Mouse (Mus musculus) heart, postnatal 0 days (tissue): ENCODE measurements around the gene St6gal1. TPM values are rescaled to one million over a fixed set of nuclear protein-coding genes. Genes with fewer than 3 reads are reported as not detected.

ENCODE experiments used
- ATAC-seq: fragments of 200-750 bp; cut with Nextera tagmentation; 2 replicates; pipeline ENCODE4 v1.8.0; 2017; ENCODE audit warnings: low read depth, moderate number of reproducible peaks, moderate library complexity; ENCODE audit not compliant: insufficient read depth
- DNase-seq: peaks from one replicate; pipeline ENCODE4 v3.0.0-alpha.2; 2016; ENCODE audit warnings: low spot score
- H3K27ac ChIP-seq: fragments of 300-500 bp; sonication (generic); 2 replicates; pipeline ENCODE4 v1.5.1; 2014; ENCODE audit warnings: low read depth, mild to moderate bottlenecking
- H3K27me3 ChIP-seq: fragments of 300-500 bp; sonication (generic); 2 replicates; pipeline ENCODE4 v1.6.1; 2014; ENCODE audit warnings: low read length, mixed read lengths; ENCODE audit not compliant: control insufficient read depth, insufficient read depth
- H3K36me3 ChIP-seq: fragments of 300-500 bp; sonication (generic); replicated peaks from 2 replicates; pipeline ENCODE4 v1.6.1; 2014; ENCODE audit warnings: low read length, mixed read lengths; ENCODE audit not compliant: control insufficient read depth, insufficient read depth
- H3K4me1 ChIP-seq: fragments of 300-500 bp; sonication (generic); 2 replicates; pipeline ENCODE4 v1.6.1; 2014; ENCODE audit warnings: antibody characterized with exemption; ENCODE audit not compliant: control insufficient read depth, insufficient read depth
- H3K4me2 ChIP-seq: fragments of 300-500 bp; sonication (generic); 2 replicates; pipeline ENCODE4 v1.6.1; 2014; ENCODE audit warnings: low read depth, mild to moderate bottlenecking, low read length, moderate library complexity
- H3K4me3 ChIP-seq: fragments of 300-500 bp; sonication (generic); 2 replicates; pipeline ENCODE4 v1.5.1; 2014; ENCODE audit warnings: low read depth, low read length
- H3K9ac ChIP-seq: fragments of 300-500 bp; sonication (generic); replicated peaks from 2 replicates; pipeline ENCODE4 v1.6.1; 2014; ENCODE audit warnings: low read depth, low read length, mixed read lengths
- H3K9me3 ChIP-seq: fragments of 300-500 bp; sonication (generic); replicated peaks from 2 replicates; pipeline ENCODE4 v1.6.1; 2016; ENCODE audit warnings: low read length; ENCODE audit not compliant: control insufficient read depth
- CTCF ChIP-seq: IDR thresholded peaks from 2 replicates; pipeline ENCODE4 v1.5.1; 2016; ENCODE audit warnings: antibody characterized with exemption, control low read depth, low read depth
- EP300 ChIP-seq: IDR thresholded peaks from 2 replicates; pipeline ENCODE4 v1.6.1; 2016; ENCODE audit warnings: antibody characterized with exemption, low read depth
- WGBS: fragments of 180-500 bp; shearing (Covaris S2); extraction: QIAGEN DNeasy Blood & Tissue Kit; methylation state at CpG from one replicate; pipeline ENCODE4 v1.1.7; 2014; 5-methylcytosine and 5-hydroxymethylcytosine counted together
- polyA plus RNA-seq: library from polyadenylated mRNA; unstranded; fragments of >200 nt; fragmentation: Nextera tagmentation; extraction: Ambion mirVana; gene quantifications from 2 replicates; pipeline ENCODE4 v1.2.1, GENCODE M21; 2015
- total RNA-seq: library from RNA; depleted of rRNA; stranded (reverse); fragments of >200 nt; gene quantifications from 2 replicates; pipeline ENCODE4 v1.2.3, GENCODE M21; 2014; ENCODE audit warnings: low replicate concordance; rRNA removed

Gene St6gal1
- total and polyA plus RNA-seq, 2 experiments from 2014 or later = 10.0 to 23.5 TPM

GRCm38 (mm10) chr16:23401959-23402358 lies 177.4 kb downstream of the St6gal1 start:
- Histone ChIP-seq H3K4me3 (no peak overlapping the region), H3K27me3 (no peaks in the 10 kb centered on the region), H3K27ac (no peak overlapping the region), H3K4me2 (no peak overlapping the region), H3K36me3 (no peaks in the 10 kb centered on the region), H3K9ac (no peak overlapping the region), H3K9me3 (no peaks in the 10 kb centered on the region), H3K4me1 (no peaks in the 10 kb centered on the region)
- 73% methylated on average over 3 of the region's 3 CpGs for WGBS
- no peak for DNase-seq
- ATAC-seq = no peak
- TF ChIP-seq EP300 (no peak), CTCF (no peak)

GRCm38 (mm10) chr16:23403008-23403755 lies 178.6 kb downstream of the St6gal1 start:
- Histone ChIP-seq H3K27ac (no peak overlapping the region), H3K27me3 (no peaks in the 10 kb centered on the region), H3K4me3 (no peak overlapping the region), H3K4me1 (no peaks in the 10 kb centered on the region), H3K4me2 (no peak overlapping the region), H3K36me3 (no peaks in the 10 kb centered on the region), H3K9ac (no peak overlapping the region), H3K9me3 (no peaks in the 10 kb centered on the region)
- ATAC-seq (no peak; the same call in 1 of the 2 replicates), DNase-seq (peak; percentile 56)
- TF ChIP-seq CTCF = peak; percentile 85
- no peak for TF ChIP-seq EP300
- 28% methylated on average over 8 of the region's 8 CpGs for WGBS

Other genes starting within 250 kb of the St6gal1 start
- gene Kng2, start 195.3 kb upstream of the St6gal1 start, total RNA-seq = not detected in 2 replicates
- 0.15 TPM in 1 of 2 replicates, not detected in the other for gene Kng2, start 195.3 kb upstream of the St6gal1 start, polyA plus RNA-seq
- 0.46 and 1.3 TPM in 2 replicates for gene Kng1, start 166.9 kb upstream of the St6gal1 start, total RNA-seq
- gene Kng1, start 166.9 kb upstream of the St6gal1 start, polyA plus RNA-seq = 0.18 and 0.26 TPM in 2 replicates
- 229 and 270 TPM in 2 replicates for gene Eif4a2, start 117.3 kb upstream of the St6gal1 start, total RNA-seq
- 97.3 and 106 TPM in 2 replicates for gene Eif4a2, start 117.3 kb upstream of the St6gal1 start, polyA plus RNA-seq
- gene Rfc4, start 97.0 kb upstream of the St6gal1 start, total RNA-seq = 16.8 and 27.9 TPM in 2 replicates
- gene Rfc4, start 97.0 kb upstream of the St6gal1 start, polyA plus RNA-seq = 38.1 and 40.6 TPM in 2 replicates
- gene Adipoq, start 78.2 kb upstream of the St6gal1 start, total RNA-seq = 0.73 TPM in 1 of 2 replicates, not detected in the other
- 0.20 and 1.0 TPM in 2 replicates for gene Adipoq, start 78.2 kb upstream of the St6gal1 start, polyA plus RNA-seq
- gene Rtp1, start 204.4 kb downstream of the St6gal1 start, total RNA-seq = not detected in 2 replicates
- gene Rtp1, start 204.4 kb downstream of the St6gal1 start, polyA plus RNA-seq = not detected in 2 replicates